Mouse (Mus musculus) hindbrain, embryonic 12.5 days (tissue): Measurements from ENCODE around the gene Gpr132. TPM values are rescaled to one million over a fixed set of nuclear protein-coding genes. Genes with fewer than 3 reads are reported as not detected.

Experiments used
- ATAC-seq: fragments of 200-750 bp; cut with Nextera tagmentation; 2 replicates; pipeline ENCODE4 v1.8.0; 2017; ENCODE audit warnings: moderate TSS enrichment; ENCODE audit not compliant: low FRiP score
- H3K27ac ChIP-seq: fragments of 300-500 bp; sonication (generic); 2 replicates; pipeline ENCODE4 v1.5.1; 2016; ENCODE audit warnings: mild to moderate bottlenecking
- H3K27me3 ChIP-seq: fragments of 300-500 bp; sonication (generic); 2 replicates; pipeline ENCODE4 v1.6.1; 2016; ENCODE audit warnings: mild to moderate bottlenecking
- H3K36me3 ChIP-seq: fragments of 300-500 bp; sonication (generic); 2 replicates; pipeline ENCODE4 v1.6.1; 2016; ENCODE audit warnings: mild to moderate bottlenecking
- H3K4me1 ChIP-seq: fragments of 300-500 bp; sonication (generic); 2 replicates; pipeline ENCODE4 v1.6.1; 2016
- H3K4me2 ChIP-seq: fragments of 300-500 bp; sonication (generic); replicated peaks from 2 replicates; pipeline ENCODE4 v1.6.1; 2016; ENCODE audit warnings: mild to moderate bottlenecking
- H3K4me3 ChIP-seq: fragments of 300-500 bp; sonication (generic); 2 replicates; pipeline ENCODE4 v1.5.1; 2016; ENCODE audit warnings: mild to moderate bottlenecking
- H3K9ac ChIP-seq: fragments of 300-500 bp; sonication (generic); 2 replicates; pipeline ENCODE4 v1.6.1; 2016; ENCODE audit warnings: mild to moderate bottlenecking, moderate library complexity
- H3K9me3 ChIP-seq: fragments of 300-500 bp; sonication (generic); replicated peaks from 2 replicates; pipeline ENCODE4 v1.6.1; 2016; ENCODE audit warnings: mild to moderate bottlenecking
- WGBS: fragments of 180-500 bp; shearing (Covaris S2); methylation state at CpG from one replicate; pipeline ENCODE4 v1.1.7; 2016; 5-methylcytosine and 5-hydroxymethylcytosine counted together
- polyA plus RNA-seq: library from polyadenylated mRNA; unstranded; fragments of >200 nt; fragmentation: Nextera tagmentation; extraction: Ambion mirVana; gene quantifications from 2 replicates; pipeline ENCODE4 v1.2.1, GENCODE M21; 2016

Gpr132 gene
- polyA plus RNA-seq, 1 experiment from 2014 or later, result not detected

DNA sequence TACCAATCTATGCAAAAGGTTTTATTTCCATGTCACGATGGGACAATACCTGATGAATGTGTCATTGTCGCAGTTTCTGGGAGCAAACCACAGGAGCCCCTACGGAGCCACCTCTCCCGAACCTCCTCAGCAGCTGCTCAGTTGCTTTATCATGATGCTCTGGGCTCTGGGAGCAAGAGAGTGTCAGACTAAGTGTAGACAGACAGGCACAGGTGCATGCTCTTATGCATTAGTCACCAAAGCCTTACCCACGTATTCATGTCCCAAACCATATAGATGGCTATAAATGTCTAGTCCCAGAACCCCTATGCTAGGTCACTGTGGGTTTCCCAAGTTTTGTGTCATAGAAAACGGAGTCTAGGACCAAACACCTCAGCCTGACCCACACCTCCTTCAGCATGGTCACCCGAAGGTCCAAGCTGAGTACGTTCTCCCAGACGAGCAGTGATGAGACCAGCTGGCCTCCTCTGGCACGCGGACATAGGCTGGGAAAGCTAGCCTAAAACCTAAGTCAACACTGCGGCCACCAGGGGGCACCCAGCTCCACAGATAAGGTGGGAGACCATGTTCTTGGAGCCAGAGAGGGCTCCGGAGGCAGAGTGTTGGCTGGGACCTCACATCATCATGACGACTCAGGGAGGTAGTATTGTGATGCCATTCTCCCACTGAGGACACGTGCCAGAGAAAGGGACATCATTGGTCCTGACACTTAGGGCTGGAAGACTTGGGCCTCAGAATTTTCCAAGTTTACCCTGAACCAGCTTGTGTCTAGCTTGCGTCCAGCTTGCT, 7.4 kb upstream of the Gpr132 start:
- ATAC-seq, result peak; percentile 52; the same call in 1 of the 2 replicates

GRCm38 (mm10) chr12:112874199-112874598, 6.2 kb upstream of the Gpr132 start:
- Histone ChIP-seq H3K9ac (no peak overlapping the region; the same call in 1 of the 2 replicates), H3K27me3 (peaks cover 78% of the 10 kb centered on the region), H3K4me2 (peak overlapping the region; percentile 46), H3K4me1 (peaks cover 33% of the 10 kb centered on the region), H3K36me3 (no peaks in the 10 kb centered on the region), H3K9me3 (no peaks in the 10 kb centered on the region), H3K27ac (no peak overlapping the region), H3K4me3 (peak overlapping the region; percentile 17)
- peak; percentile 18; the same call in 1 of the 2 replicates for ATAC-seq
- WGBS, result 15% methylated on average over 22 of the region's 22 CpGs

More for the DNA sequence above, 7.4 kb upstream of the Gpr132 start:
- Histone ChIP-seq H3K9ac (no peak overlapping the region), H3K27me3 (peaks cover 90% of the 10 kb centered on the region), H3K27ac (no peak overlapping the region), H3K9me3 (no peaks in the 10 kb centered on the region), H3K4me2 (no peak overlapping the region), H3K36me3 (no peaks in the 10 kb centered on the region), H3K4me1 (peaks cover 26% of the 10 kb centered on the region), H3K4me3 (no peak overlapping the region)
- WGBS, result 21% methylated on average over 16 of the region's 16 CpGs

- H3K4me1 ChIP-seq, result peaks cover 33% of the 10 kb centered on the region
- peak overlapping the region; percentile 46 for H3K4me2 ChIP-seq
- peak; percentile 23; the same call in 1 of the 2 replicates for ATAC-seq
- H3K9ac ChIP-seq, result no peak overlapping the region
- H3K9me3 ChIP-seq, result no peaks in the 10 kb centered on the region
- 22% methylated on average over 18 of the region's 18 CpGs for WGBS
- peak overlapping the region; percentile 17; the same call in 1 of the 2 replicates for H3K4me3 ChIP-seq
- H3K36me3 ChIP-seq, result no peaks in the 10 kb centered on the region
- H3K27me3 ChIP-seq, result peaks cover 76% of the 10 kb centered on the region
- H3K27ac ChIP-seq, result no peak overlapping the region
Measured at GRCm38 (mm10) chr12:112873452-112874190, 5.6 kb upstream of the Gpr132 start.

DNA sequence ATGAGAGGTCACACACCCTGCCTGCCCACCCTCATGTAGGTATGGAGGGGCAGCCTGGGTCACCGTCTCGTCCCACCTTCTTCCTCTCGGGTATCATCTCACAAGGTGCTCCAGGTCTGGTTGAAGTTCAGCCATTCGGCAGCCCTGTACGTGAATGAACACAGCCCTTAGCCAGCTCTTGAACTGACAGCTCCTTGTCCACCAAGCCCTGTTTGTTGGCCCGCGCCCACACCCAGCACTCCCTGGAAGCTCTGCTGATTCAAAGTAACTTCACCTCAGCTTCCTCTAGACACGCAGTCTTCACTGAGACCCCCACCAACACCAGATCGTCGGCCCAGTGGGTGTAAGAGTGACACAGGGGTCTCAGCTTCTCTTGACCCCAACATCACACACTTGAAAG, 5.0 kb upstream of the Gpr132 start:
- H3K36me3 ChIP-seq, result no peaks in the 10 kb centered on the region
- no peaks in the 10 kb centered on the region for H3K9me3 ChIP-seq
- H3K27me3 ChIP-seq, result peaks cover 72% of the 10 kb centered on the region
- 84% methylated on average over 10 of the region's 10 CpGs for WGBS
- H3K27ac ChIP-seq, result no peak overlapping the region
- no peak overlapping the region for H3K9ac ChIP-seq
- H3K4me3 ChIP-seq, result no peak overlapping the region
- H3K4me1 ChIP-seq, result peaks cover 33% of the 10 kb centered on the region
- ATAC-seq, result no peak
- no peak overlapping the region for H3K4me2 ChIP-seq

DNA sequence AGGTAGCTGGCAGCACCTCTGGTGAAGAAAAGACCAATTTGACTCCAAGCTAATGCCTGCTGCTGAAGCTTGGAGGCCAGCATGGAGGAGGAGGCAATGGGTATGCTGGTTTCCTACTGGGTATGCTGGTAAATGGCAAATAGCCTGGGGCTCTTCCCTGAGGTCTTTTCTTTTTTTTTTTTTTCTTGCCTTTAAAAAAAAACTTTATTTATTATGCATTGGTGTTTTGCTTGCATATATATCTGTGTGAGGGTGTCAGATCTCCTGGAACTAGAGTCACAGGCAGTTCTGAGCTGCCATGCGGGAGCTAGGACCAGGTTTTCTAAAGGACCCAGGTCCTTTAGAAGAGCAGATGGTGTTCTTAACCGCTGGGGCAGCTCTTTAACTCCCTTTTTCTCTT, 3.2 kb upstream of the Gpr132 start:
- H3K4me2 ChIP-seq, result no peak overlapping the region
- H3K9ac ChIP-seq, result no peak overlapping the region
- no peak for ATAC-seq
- peaks cover 18% of the 10 kb centered on the region for H3K4me1 ChIP-seq
- 72% methylated on average over 2 of the region's 2 CpGs for WGBS
- no peak overlapping the region for H3K4me3 ChIP-seq
- H3K27ac ChIP-seq, result no peak overlapping the region
- H3K9me3 ChIP-seq, result no peaks in the 10 kb centered on the region
- peaks cover 55% of the 10 kb centered on the region for H3K27me3 ChIP-seq
- no peaks in the 10 kb centered on the region for H3K36me3 ChIP-seq

- no peak overlapping the region for H3K9ac ChIP-seq
- H3K36me3 ChIP-seq, result no peaks in the 10 kb centered on the region
- H3K4me2 ChIP-seq, result no peak overlapping the region
- H3K4me3 ChIP-seq, result no peak overlapping the region
- peaks cover 15% of the 10 kb centered on the region for H3K4me1 ChIP-seq
- H3K27me3 ChIP-seq, result peaks cover 50% of the 10 kb centered on the region
- no peak overlapping the region for H3K27ac ChIP-seq
- WGBS, result 55% methylated on average over 13 of the region's 13 CpGs
- H3K9me3 ChIP-seq, result no peaks in the 10 kb centered on the region
- no peak for ATAC-seq
Measured at GRCm38 (mm10) chr12:112870775-112871174, 2.7 kb upstream of the Gpr132 start.

DNA sequence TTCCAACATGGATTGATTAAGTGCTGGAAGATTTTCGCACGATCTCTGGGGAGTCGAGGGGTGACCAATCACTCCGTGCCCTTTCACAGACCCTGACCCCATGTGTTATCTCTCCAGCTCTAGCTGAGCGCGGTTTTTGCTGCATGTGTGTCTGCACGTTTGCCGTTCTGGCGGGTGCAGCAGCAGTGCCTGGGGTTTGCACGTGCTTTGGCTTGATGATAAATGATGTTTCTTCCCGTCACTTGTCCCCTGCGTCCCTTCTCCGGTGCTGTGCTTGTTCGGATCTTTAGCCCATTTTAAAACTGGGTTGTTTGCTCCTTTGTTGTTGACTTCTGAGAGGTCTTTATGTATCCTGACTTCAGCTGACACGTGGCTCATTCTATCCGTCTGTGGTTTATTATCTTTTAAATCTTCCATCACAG, 1.8 kb upstream of the Gpr132 start:
- H3K36me3 ChIP-seq, result no peaks in the 10 kb centered on the region
- H3K27ac ChIP-seq, result no peak overlapping the region
- H3K4me1 ChIP-seq, result peaks cover 15% of the 10 kb centered on the region
- peaks cover 40% of the 10 kb centered on the region for H3K27me3 ChIP-seq
- 8% methylated on average over 16 of the region's 16 CpGs for WGBS
- no peak overlapping the region for H3K4me3 ChIP-seq
- H3K9me3 ChIP-seq, result no peaks in the 10 kb centered on the region
- H3K9ac ChIP-seq, result no peak overlapping the region
- peak overlapping the region; percentile 29; the same call in 1 of the 2 replicates for H3K4me2 ChIP-seq
- no peak for ATAC-seq

- peaks cover 8% of the 10 kb centered on the region for H3K4me1 ChIP-seq
- no peak for ATAC-seq
- H3K27ac ChIP-seq, result no peak overlapping the region
- no peaks in the 10 kb centered on the region for H3K9me3 ChIP-seq
- no peak overlapping the region for H3K9ac ChIP-seq
- H3K27me3 ChIP-seq, result peaks cover 18% of the 10 kb centered on the region; the same call in 1 of the 2 replicates
- no peaks in the 10 kb centered on the region for H3K36me3 ChIP-seq
- no peak overlapping the region for H3K4me2 ChIP-seq
- 91% methylated on average over 7 of the region's 7 CpGs for WGBS
- H3K4me3 ChIP-seq, result no peak overlapping the region
Measured at GRCm38 (mm10) chr12:112867106-112867674, 838 bp downstream of the Gpr132 start.

GRCm38 (mm10) chr12:112866467-112867080, 1.5 kb downstream of the Gpr132 start:
- Histone ChIP-seq H3K27me3 (peaks cover 13% of the 10 kb centered on the region; the same call in 1 of the 2 replicates), H3K4me1 (peaks cover 8% of the 10 kb centered on the region)
- WGBS, result 79% methylated on average over 8 of the region's 8 CpGs

DNA sequence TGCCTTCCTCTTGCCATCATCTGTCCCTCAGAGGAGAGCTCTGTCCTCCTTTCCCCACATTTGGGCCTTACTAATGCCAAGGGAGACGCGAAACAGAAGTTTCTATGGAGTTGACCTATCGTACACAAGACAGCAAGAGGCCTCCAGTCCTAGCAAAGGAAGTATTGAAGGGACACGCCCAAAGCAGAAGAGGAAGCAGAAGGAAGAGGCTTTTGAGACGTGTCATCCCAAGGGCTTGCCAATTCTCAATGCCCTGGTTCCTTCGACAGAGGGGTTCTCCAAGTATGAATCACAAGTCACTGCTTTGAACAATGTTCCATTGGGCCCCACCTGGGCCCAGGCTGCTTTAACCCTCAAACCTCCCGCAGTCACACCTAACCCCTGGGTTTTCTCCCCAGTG, 3.2 kb downstream of the Gpr132 start:
- 90% methylated on average over 7 of the region's 7 CpGs for WGBS

More at GRCm38 (mm10) chr12:112866467-112867080, 1.5 kb downstream of the Gpr132 start:
- H3K36me3 ChIP-seq, result no peaks in the 10 kb centered on the region
- H3K9ac ChIP-seq, result no peak overlapping the region
- no peak overlapping the region for H3K4me3 ChIP-seq
- no peak for ATAC-seq
- no peaks in the 10 kb centered on the region for H3K9me3 ChIP-seq
- no peak overlapping the region for H3K4me2 ChIP-seq
- no peak overlapping the region for H3K27ac ChIP-seq

GRCm38 (mm10) chr12:112861911-112862321, 6.1 kb downstream of the Gpr132 start:
- Histone ChIP-seq H3K36me3 (no peaks in the 10 kb centered on the region), H3K9ac (no peak overlapping the region), H3K9me3 (no peaks in the 10 kb centered on the region), H3K27me3 (no peaks in the 10 kb centered on the region), H3K4me2 (no peak overlapping the region), H3K4me1 (no peaks in the 10 kb centered on the region), H3K27ac (no peak overlapping the region), H3K4me3 (no peak overlapping the region)
- WGBS, result 67% methylated on average over 9 of the region's 9 CpGs
- no peak for ATAC-seq

More for the DNA sequence above, 3.2 kb downstream of the Gpr132 start:
- Histone ChIP-seq H3K27me3 (peaks cover 6% of the 10 kb centered on the region; the same call in 1 of the 2 replicates), H3K4me3 (no peak overlapping the region), H3K4me1 (peaks cover 6% of the 10 kb centered on the region), H3K9ac (no peak overlapping the region), H3K4me2 (no peak overlapping the region), H3K9me3 (no peaks in the 10 kb centered on the region), H3K27ac (no peak overlapping the region), H3K36me3 (no peaks in the 10 kb centered on the region)
- ATAC-seq, result no peak

DNA sequence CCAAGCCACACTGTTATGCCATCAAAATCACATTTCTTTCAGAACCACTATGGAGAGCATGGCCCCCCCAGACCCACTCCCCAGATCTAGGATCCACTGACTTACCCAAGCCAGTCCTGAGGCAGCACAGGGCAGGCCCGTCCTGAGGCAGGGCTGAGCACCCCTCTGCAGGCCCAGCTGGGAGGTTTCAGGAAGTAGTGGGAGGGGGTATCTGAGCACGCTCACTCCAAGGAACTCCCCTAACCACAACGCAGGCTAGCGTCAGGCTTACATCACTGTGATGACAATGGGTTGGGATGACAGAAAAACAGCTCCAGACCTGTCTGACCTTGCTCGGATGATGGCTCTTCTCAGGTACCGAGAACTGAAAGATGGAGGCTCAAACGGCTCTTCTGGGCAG, 7.3 kb downstream of the Gpr132 start:
- Histone ChIP-seq H3K9me3 (no peaks in the 10 kb centered on the region), H3K27me3 (no peaks in the 10 kb centered on the region), H3K9ac (no peak overlapping the region), H3K4me1 (no peaks in the 10 kb centered on the region), H3K4me2 (no peak overlapping the region), H3K27ac (no peak overlapping the region), H3K36me3 (no peaks in the 10 kb centered on the region), H3K4me3 (no peak overlapping the region)
- ATAC-seq, result no peak
- WGBS, result 75% methylated on average over 7 of the region's 7 CpGs
